Mouse (Mus musculus): Measurements from ENCODE around the gene Gm36864.

GRCm38 (mm10) chr7:44247971-44248370 is 12.0 kb downstream of the Gm36864 start:
- TF ChIP-seq POLR2A (IDR thresholded peaks at IDR 0.05; ENCODE audit: borderline replicate concordance, insufficient read depth, low read length) (no peak), CTCF (IDR thresholded peaks at IDR 0.05; ENCODE audit: borderline replicate concordance, insufficient read depth, low read depth, low read length) (no peak)

Data from cerebellum, adult 2 months (tissue).